Mouse (Mus musculus) telencephalon, adult 2 months (tissue): ENCODE results near the gene Pik3c2a.
"Not testable (repeated sequence)": the region's sequence is repeated elsewhere in the genome, so short reads cannot be mapped to it uniquely, and the experiment has no call there.

Experiments used
- DNase-seq: peaks from one replicate; pipeline ENCODE4 v3.0.0-alpha.2; 2011; ENCODE audit warnings: low read depth, low spot score

The Pik3c2a gene

GRCm38 (mm10) chr7:116392329-116392728, 50.9 kb downstream of the Pik3c2a start:
- no peak for DNase-seq

- not testable (repeated sequence) for DNase-seq
Measured at GRCm38 (mm10) chr7:116387389-116387788, 55.9 kb downstream of the Pik3c2a start.

- not testable (repeated sequence) for DNase-seq
Measured at GRCm38 (mm10) chr7:116379181-116379580, 64.1 kb downstream of the Pik3c2a start.

GRCm38 (mm10) chr7:116374284-116374683, 69.0 kb downstream of the Pik3c2a start:
- DNase-seq, result no peak

- peak; percentile 22 for DNase-seq
Measured at GRCm38 (mm10) chr7:116336226-116336625, 107.0 kb downstream of the Pik3c2a start.

- DNase-seq, result no peak
Measured at GRCm38 (mm10) chr7:116335133-116335532, 108.1 kb downstream of the Pik3c2a start.

GRCm38 (mm10) chr7:116334669-116335038, 108.6 kb downstream of the Pik3c2a start:
- DNase-seq, result no peak

GRCm38 (mm10) chr7:116333713-116334668, 109.3 kb downstream of the Pik3c2a start, which contains the start of gene Rps13:
TSS of gene Rps13 (minus strand) at chr7:116334195.
- DNase-seq, result peak; percentile 89

- DNase-seq, result peak; percentile 68
Measured at GRCm38 (mm10) chr7:116331246-116331645, 112.0 kb downstream of the Pik3c2a start.

- DNase-seq, result no peak
Measured at GRCm38 (mm10) chr7:116329858-116330257, 113.4 kb downstream of the Pik3c2a start.

- DNase-seq, result no peak
Measured at GRCm38 (mm10) chr7:116328777-116329176, 114.5 kb downstream of the Pik3c2a start.

- no peak for DNase-seq
Measured at GRCm38 (mm10) chr7:116327901-116328300, 115.3 kb downstream of the Pik3c2a start.

GRCm38 (mm10) chr7:116323331-116323964, 119.8 kb downstream of the Pik3c2a start:
- DNase-seq, result no peak

GRCm38 (mm10) chr7:116309456-116309855, 133.8 kb downstream of the Pik3c2a start:
- no peak for DNase-seq

GRCm38 (mm10) chr7:116308632-116308991, 134.6 kb downstream of the Pik3c2a start:
- no peak for DNase-seq

GRCm38 (mm10) chr7:116307871-116308631, 135.2 kb downstream of the Pik3c2a start, which contains the start of gene Plekha7:
TSS of gene Plekha7 (minus strand) at chr7:116308376.
- DNase-seq, result no peak

- DNase-seq, result no peak
Measured at GRCm38 (mm10) chr7:116307099-116307870, 136.0 kb downstream of the Pik3c2a start.

- DNase-seq, result no peak
Measured at GRCm38 (mm10) chr7:116306601-116307000, 136.6 kb downstream of the Pik3c2a start.

- no peak for DNase-seq
Measured at GRCm38 (mm10) chr7:116301661-116302311, 141.5 kb downstream of the Pik3c2a start.

GRCm38 (mm10) chr7:116301144-116301543, 142.1 kb downstream of the Pik3c2a start:
- no peak for DNase-seq

GRCm38 (mm10) chr7:116298851-116299250, 144.4 kb downstream of the Pik3c2a start:
- no peak for DNase-seq
